Mouse (Mus musculus) hindbrain, embryonic 15.5 days (tissue): Measurements from ENCODE around the gene Phf3. TPM values are rescaled to one million over a fixed set of nuclear protein-coding genes. Genes with fewer than 3 reads are reported as not detected.

Experiments used
- ATAC-seq: fragments of 200-750 bp; cut with Nextera tagmentation; 2 replicates; pipeline ENCODE4 v1.8.0; 2017; ENCODE audit warnings: low read depth, moderate number of reproducible peaks, moderate TSS enrichment; ENCODE audit not compliant: low FRiP score
- H3K27ac ChIP-seq: fragments of 300-500 bp; sonication (generic); replicated peaks from 2 replicates; pipeline ENCODE4 v1.5.1; 2015; ENCODE audit warnings: mild to moderate bottlenecking, inconsistent platforms
- H3K27me3 ChIP-seq: fragments of 300-500 bp; sonication (generic); 2 replicates; pipeline ENCODE4 v1.6.1; 2015; ENCODE audit warnings: control low read depth, inconsistent platforms
- H3K36me3 ChIP-seq: fragments of 300-500 bp; sonication (generic); 2 replicates; pipeline ENCODE4 v1.6.1; 2015; ENCODE audit warnings: control low read depth, inconsistent platforms
- H3K4me1 ChIP-seq: fragments of 300-500 bp; sonication (generic); replicated peaks from 2 replicates; pipeline ENCODE4 v1.6.1; 2015; ENCODE audit warnings: control low read depth, inconsistent platforms
- H3K4me2 ChIP-seq: fragments of 300-500 bp; sonication (generic); 2 replicates; pipeline ENCODE4 v1.6.1; 2015; ENCODE audit warnings: moderate library complexity, mild to moderate bottlenecking, inconsistent platforms
- H3K4me3 ChIP-seq: fragments of 300-500 bp; sonication (generic); 2 replicates; pipeline ENCODE4 v1.5.1; 2015; ENCODE audit warnings: mild to moderate bottlenecking, inconsistent platforms
- H3K9ac ChIP-seq: fragments of 300-500 bp; sonication (generic); 2 replicates; pipeline ENCODE4 v1.6.1; 2015; ENCODE audit warnings: inconsistent platforms
- H3K9me3 ChIP-seq: fragments of 300-500 bp; sonication (generic); 2 replicates; pipeline ENCODE4 v1.6.1; 2016; ENCODE audit warnings: control low read depth, inconsistent platforms
- WGBS: fragments of 180-500 bp; shearing (Covaris S2); methylation state at CpG from one replicate; pipeline ENCODE4 v1.1.7; 2015; 5-methylcytosine and 5-hydroxymethylcytosine counted together
- polyA plus RNA-seq: library from polyadenylated mRNA; unstranded; fragments of >200 nt; fragmentation: Nextera tagmentation; extraction: Ambion mirVana; gene quantifications from 2 replicates; pipeline ENCODE4 v1.2.1, GENCODE M21; 2015

The Phf3 gene
- polyA plus RNA-seq, 1 experiment from 2014 or later: 34.9 TPM

- Histone ChIP-seq H3K4me1 (no peaks in the 10 kb centered on the region), H3K27ac (no peak overlapping the region), H3K36me3 (peaks cover 76% of the 10 kb centered on the region), H3K4me3 (no peak overlapping the region), H3K27me3 (no peaks in the 10 kb centered on the region), H3K9me3 (no peaks in the 10 kb centered on the region), H3K9ac (no peak overlapping the region), H3K4me2 (no peak overlapping the region)
- ATAC-seq: no peak
- WGBS: 88% methylated on average over 10 of the region's 10 CpGs
These were observed 65.5 kb downstream of the Phf3 start for GRCm38 (mm10) chr1:30808101-30808699.

DNA sequence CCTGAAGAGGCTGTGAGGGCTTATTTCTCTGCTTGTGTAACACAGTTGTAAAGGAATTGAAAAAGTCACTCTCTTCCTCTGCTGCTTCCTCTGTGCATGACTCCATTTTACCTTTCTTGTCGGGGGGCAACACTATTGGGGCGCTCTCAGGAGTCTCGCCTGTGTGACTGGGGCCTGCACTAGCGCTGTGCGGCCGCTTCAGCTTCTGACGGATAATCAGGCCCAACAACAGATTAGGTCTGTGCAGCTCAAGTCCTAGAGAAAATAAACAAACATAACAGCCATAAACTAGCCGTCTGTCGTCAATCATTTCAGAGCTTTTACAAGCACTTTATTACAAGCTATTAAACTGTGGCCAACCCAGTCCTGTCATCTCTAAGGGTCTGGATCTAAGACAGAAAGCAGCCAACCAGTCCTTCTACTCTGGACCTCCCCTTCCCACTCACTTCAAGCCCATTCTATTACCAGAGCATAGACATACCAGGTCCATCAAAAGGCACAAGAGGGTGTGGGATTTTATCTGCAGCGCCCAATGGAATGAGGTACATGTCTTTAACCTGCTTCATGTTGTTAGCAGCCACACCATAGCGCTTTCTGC lies 67.9 kb downstream of the Phf3 start:
- H3K27ac ChIP-seq: no peak overlapping the region
- no peak for ATAC-seq
- 95% methylated on average over 11 of the region's 11 CpGs for WGBS
- H3K27me3 ChIP-seq: no peaks in the 10 kb centered on the region
- H3K9me3 ChIP-seq: no peaks in the 10 kb centered on the region
- H3K36me3 ChIP-seq: peaks cover 64% of the 10 kb centered on the region
- H3K4me2 ChIP-seq: no peak overlapping the region
- H3K4me1 ChIP-seq: no peaks in the 10 kb centered on the region
- no peak overlapping the region for H3K9ac ChIP-seq
- H3K4me3 ChIP-seq: no peak overlapping the region

DNA sequence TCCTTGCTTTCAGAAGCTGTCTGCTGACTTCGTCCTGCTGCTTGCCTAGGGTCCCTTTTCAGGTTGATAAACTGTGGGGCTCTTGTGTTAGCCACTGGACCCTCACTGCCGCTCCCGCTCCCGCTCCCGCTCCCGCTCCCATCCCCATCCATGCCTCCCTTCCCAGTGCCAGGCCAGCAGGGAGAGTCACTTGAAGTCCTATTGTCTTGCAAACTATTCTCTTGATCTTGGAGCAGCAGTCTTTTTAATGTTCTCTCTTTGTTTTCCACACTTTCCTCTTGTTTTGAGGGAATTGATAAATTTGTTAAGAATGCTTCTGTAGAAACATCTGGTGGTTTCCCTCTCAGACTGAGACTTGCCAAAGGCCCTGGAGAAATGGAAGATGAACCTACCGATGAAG lies 68.8 kb downstream of the Phf3 start:
- Histone ChIP-seq H3K9me3 (no peaks in the 10 kb centered on the region), H3K36me3 (peaks cover 55% of the 10 kb centered on the region), H3K9ac (no peak overlapping the region), H3K4me2 (no peak overlapping the region), H3K4me1 (no peaks in the 10 kb centered on the region), H3K27me3 (no peaks in the 10 kb centered on the region), H3K4me3 (no peak overlapping the region), H3K27ac (no peak overlapping the region)
- WGBS: 79% methylated on average over 7 of the region's 7 CpGs
- no peak for ATAC-seq

DNA sequence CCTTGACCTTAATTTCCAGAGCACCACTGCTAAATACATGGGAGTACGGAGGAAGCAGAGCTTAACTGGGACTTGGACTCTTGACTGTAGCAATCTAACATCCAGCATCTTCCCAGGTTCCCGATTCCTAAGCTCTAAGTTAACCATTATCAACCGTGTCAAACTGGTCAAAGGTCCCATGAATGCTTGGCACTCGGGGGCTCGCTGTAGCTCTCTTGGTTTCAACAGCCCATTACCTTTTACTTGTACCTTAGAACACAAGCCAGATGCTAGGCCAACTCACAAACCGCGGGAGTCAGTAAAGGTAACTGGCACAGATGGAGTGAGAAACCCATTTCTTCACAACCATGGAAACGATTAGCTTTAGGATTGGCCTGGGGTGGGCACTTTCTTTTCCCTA lies 71.8 kb downstream of the Phf3 start:
- no peaks in the 10 kb centered on the region for H3K4me1 ChIP-seq
- no peaks in the 10 kb centered on the region for H3K9me3 ChIP-seq
- H3K9ac ChIP-seq: no peak overlapping the region
- no peak overlapping the region for H3K4me3 ChIP-seq
- H3K36me3 ChIP-seq: peaks cover 33% of the 10 kb centered on the region
- no peak overlapping the region for H3K27ac ChIP-seq
- no peak overlapping the region for H3K4me2 ChIP-seq
- no peaks in the 10 kb centered on the region for H3K27me3 ChIP-seq
- no peak for ATAC-seq
- WGBS: 96% methylated on average over 8 of the region's 8 CpGs

- Histone ChIP-seq H3K4me1 (no peaks in the 10 kb centered on the region), H3K4me2 (no peak overlapping the region), H3K9me3 (no peaks in the 10 kb centered on the region), H3K36me3 (peaks cover 15% of the 10 kb centered on the region), H3K27me3 (no peaks in the 10 kb centered on the region), H3K4me3 (no peak overlapping the region), H3K9ac (no peak overlapping the region), H3K27ac (no peak overlapping the region)
- ATAC-seq: no peak
- 87% methylated on average over 6 of the region's 6 CpGs for WGBS
These were observed 74.4 kb downstream of the Phf3 start for GRCm38 (mm10) chr1:30799277-30799834.

DNA sequence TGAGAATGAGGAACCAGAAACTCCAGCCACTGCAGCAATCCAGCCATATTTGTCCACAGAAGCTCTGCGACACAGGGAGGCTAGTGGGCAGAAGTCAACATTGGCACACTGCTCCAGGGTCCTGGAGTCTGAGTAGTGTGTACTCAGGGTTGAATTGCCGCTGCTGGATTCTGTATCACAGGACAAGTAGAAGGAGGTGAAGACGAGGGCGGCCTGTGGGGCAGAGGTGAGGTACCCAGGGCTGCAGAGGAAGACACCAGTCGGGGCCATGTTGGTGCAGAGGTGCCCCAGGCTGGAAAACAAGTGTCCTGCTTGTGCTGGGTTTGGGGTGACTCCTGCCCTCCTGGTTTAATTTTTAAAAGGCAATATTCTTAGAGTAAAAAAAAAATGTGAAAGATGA lies 79.1 kb downstream of the Phf3 start:
- Histone ChIP-seq H3K27me3 (no peaks in the 10 kb centered on the region), H3K4me3 (no peak overlapping the region), H3K9me3 (no peaks in the 10 kb centered on the region), H3K27ac (no peak overlapping the region), H3K4me1 (no peaks in the 10 kb centered on the region), H3K4me2 (no peak overlapping the region), H3K36me3 (no peaks in the 10 kb centered on the region), H3K9ac (no peak overlapping the region)
- WGBS: 92% methylated on average over 5 of the region's 5 CpGs
- no peak for ATAC-seq

DNA sequence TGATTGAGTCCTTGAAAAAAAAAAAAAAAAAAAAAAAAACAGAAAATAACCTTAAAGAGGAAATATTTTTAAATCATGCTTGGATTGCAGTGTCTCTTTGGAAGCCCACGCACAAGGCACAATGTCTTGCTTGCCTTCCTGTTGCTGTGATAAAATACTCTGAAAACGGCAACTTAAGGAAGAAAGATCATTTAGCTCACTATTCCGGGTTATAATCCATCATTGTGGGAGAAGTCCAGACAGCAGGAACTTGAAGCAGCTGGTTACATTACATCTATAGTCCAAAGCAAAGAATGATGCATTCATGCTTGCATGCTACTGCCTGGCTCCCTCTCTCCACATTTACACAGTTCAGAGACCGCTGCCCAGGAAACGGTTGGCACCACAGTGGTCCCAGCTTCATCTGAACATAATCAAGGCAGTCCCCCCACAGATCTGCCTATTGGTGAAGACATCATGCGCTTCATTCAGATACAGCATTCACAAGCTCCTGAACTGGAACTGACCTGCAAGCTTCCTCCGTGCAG lies 80.3 kb downstream of the Phf3 start:
- ATAC-seq: 0 out of 2 replicates have a peak, but pooled peaks have one; percentile 48
- Histone ChIP-seq H3K9me3 (no peaks in the 10 kb centered on the region), H3K4me3 (no peak overlapping the region), H3K27ac (no peak overlapping the region), H3K4me2 (no peak overlapping the region), H3K4me1 (no peaks in the 10 kb centered on the region), H3K9ac (no peak overlapping the region), H3K36me3 (no peaks in the 10 kb centered on the region), H3K27me3 (no peaks in the 10 kb centered on the region)
- WGBS: 70% methylated on average over 7 of the region's 7 CpGs

- no peak overlapping the region for H3K9ac ChIP-seq
- H3K9me3 ChIP-seq: no peaks in the 10 kb centered on the region
- WGBS: 77% methylated on average over 5 of the region's 5 CpGs
- no peaks in the 10 kb centered on the region for H3K27me3 ChIP-seq
- no peak overlapping the region for H3K27ac ChIP-seq
- H3K4me2 ChIP-seq: no peak overlapping the region
- no peak overlapping the region for H3K4me3 ChIP-seq
- H3K4me1 ChIP-seq: no peaks in the 10 kb centered on the region
- H3K36me3 ChIP-seq: no peaks in the 10 kb centered on the region
- no peak for ATAC-seq
These were observed 80.8 kb downstream of the Phf3 start for GRCm38 (mm10) chr1:30792935-30793334.

GRCm38 (mm10) chr1:30790220-30790619 lies 83.5 kb downstream of the Phf3 start:
- H3K27me3 ChIP-seq: no peaks in the 10 kb centered on the region
- 66% methylated on average over 1 of the region's 1 CpGs for WGBS
- no peak for ATAC-seq

GRCm38 (mm10) chr1:30789689-30790088 lies 84.0 kb downstream of the Phf3 start:
- Histone ChIP-seq H3K4me1 (no peaks in the 10 kb centered on the region), H3K9me3 (no peaks in the 10 kb centered on the region), H3K4me2 (no peak overlapping the region), H3K9ac (no peak overlapping the region), H3K27me3 (no peaks in the 10 kb centered on the region), H3K4me3 (no peak overlapping the region), H3K36me3 (no peaks in the 10 kb centered on the region), H3K27ac (no peak overlapping the region)
- ATAC-seq: no peak; the same call in 1 of the 2 replicates
- WGBS: 92% methylated on average over 1 of the region's 1 CpGs

More at GRCm38 (mm10) chr1:30790220-30790619, 83.5 kb downstream of the Phf3 start:
- Histone ChIP-seq H3K9ac (no peak overlapping the region), H3K4me3 (no peak overlapping the region), H3K9me3 (no peaks in the 10 kb centered on the region), H3K4me1 (no peaks in the 10 kb centered on the region), H3K4me2 (no peak overlapping the region), H3K27ac (no peak overlapping the region), H3K36me3 (no peaks in the 10 kb centered on the region)

DNA sequence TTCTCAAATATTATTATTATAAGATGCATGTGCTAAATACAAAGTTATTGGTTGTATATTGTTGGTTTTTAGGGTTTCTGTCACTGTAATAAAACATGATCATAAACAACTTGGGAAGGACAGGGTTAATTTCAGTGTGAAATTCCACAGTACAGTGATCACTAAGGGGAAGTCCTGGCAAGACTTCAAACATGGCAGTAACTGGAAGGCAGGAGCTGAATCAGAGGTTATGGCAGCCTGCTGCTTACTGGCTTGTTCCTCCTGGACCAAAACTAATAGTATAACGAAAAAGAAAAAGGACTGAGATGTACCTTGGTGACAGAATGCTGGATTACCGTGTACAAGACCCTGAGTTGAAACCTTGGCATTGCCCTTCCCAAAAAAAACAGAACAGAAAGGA lies 84.7 kb downstream of the Phf3 start:
- Histone ChIP-seq H3K9ac (no peak overlapping the region), H3K4me3 (no peak overlapping the region), H3K36me3 (no peaks in the 10 kb centered on the region), H3K9me3 (no peaks in the 10 kb centered on the region), H3K27ac (no peak overlapping the region), H3K27me3 (no peaks in the 10 kb centered on the region), H3K4me2 (no peak overlapping the region), H3K4me1 (no peaks in the 10 kb centered on the region)
- 55% methylated on average over 2 of the region's 2 CpGs for WGBS
- no peak for ATAC-seq

GRCm38 (mm10) chr1:30786583-30786982 lies 87.1 kb downstream of the Phf3 start:
- Histone ChIP-seq H3K9me3 (no peaks in the 10 kb centered on the region), H3K27me3 (no peaks in the 10 kb centered on the region), H3K4me1 (no peaks in the 10 kb centered on the region), H3K4me2 (no peak overlapping the region), H3K9ac (no peak overlapping the region), H3K4me3 (no peak overlapping the region), H3K27ac (no peak overlapping the region), H3K36me3 (no peaks in the 10 kb centered on the region)
- 85% methylated on average over 9 of the region's 9 CpGs for WGBS
- ATAC-seq: no peak
